Mouse (Mus musculus): ENCODE results near the gene Cdadc1. TPM values are rescaled to one million over a fixed set of nuclear protein-coding genes. Genes with fewer than 3 reads are reported as not detected.
"Not testable (repeated sequence)": the region's sequence is repeated elsewhere in the genome, so short reads cannot be mapped to it uniquely, and the experiment has no call there.

The Cdadc1 gene
- polyA plus RNA-seq, 1 experiment, result 8.7 TPM

DNA sequence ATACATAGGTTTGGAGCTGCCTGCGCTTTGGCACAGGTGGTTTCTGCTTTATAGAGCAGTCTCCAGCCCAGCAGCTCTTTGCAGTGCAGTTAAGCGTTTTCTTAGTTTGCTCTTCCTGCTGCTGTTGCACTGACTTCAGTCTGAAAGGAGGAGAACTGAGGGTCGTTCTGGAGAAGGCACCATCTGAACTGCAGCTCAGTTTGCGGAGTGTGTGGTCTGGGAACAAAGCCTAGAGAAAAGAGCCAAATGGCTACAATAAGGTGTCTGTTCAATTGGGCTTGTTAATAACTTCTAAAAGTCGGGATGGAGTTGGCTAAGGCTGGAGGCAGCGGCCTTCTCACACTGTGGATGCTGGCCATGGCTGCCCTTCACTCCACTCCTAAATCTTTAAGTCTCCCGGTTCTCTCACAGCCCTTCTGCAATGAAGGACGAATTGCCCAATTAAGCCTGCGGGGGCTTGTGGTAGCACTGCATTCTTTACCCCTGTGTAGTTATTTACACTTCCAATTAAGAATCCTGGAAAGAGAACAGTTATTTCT is 29.5 kb upstream of the Cdadc1 start:
- H3K4me3 ChIP-seq (ENCODE audit: control insufficient read depth, low read depth, low read length), result no peak overlapping the region
- H3K4me1 ChIP-seq (ENCODE audit: control insufficient read depth, insufficient read depth, low read length), result peaks cover 17% of the 10 kb centered on the region
- TF ChIP-seq POLR2A (IDR thresholded peaks at IDR 0.05; ENCODE audit: control insufficient read depth, low read depth, low read length) (no peak), CTCF (IDR thresholded peaks at IDR 0.05; ENCODE audit: control insufficient read depth, insufficient read depth, insufficient replicate concordance, low read depth, low read length) (no peak)
- H3K27me3 ChIP-seq (ENCODE audit: control insufficient read depth, insufficient read depth, low read length), result no peaks in the 10 kb centered on the region
- H3K36me3 ChIP-seq (ENCODE audit: control insufficient read depth, insufficient read depth, low read length), result no peaks in the 10 kb centered on the region
- no peak overlapping the region for H3K27ac ChIP-seq (ENCODE audit: control insufficient read depth, insufficient read depth, low read depth, low read length)

DNA sequence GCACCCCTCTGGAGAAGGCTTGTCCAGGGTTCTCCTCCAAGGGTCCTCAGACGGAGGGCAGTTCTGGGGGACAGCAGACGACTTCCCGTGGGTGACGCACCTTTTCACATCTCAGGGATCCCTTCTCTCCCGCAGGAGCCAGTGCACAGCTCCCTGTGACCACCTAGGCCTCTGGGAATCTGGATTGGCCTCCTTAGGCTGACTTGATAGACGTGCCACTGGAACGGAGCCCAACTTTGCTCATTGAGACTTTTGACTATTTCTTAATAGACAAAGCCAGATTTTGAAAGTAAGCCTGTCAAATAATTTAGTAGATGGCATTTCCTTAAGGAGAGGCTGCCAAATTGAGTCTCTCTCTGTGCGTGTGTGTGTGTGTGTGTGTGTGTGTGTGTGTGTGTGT is 29.0 kb upstream of the Cdadc1 start:
- Histone ChIP-seq H3K4me3 (ENCODE audit: control insufficient read depth, low read depth, low read length) (no peak overlapping the region), H3K27ac (ENCODE audit: control insufficient read depth, insufficient read depth, low read depth, low read length) (no peak overlapping the region), H3K36me3 (ENCODE audit: control insufficient read depth, insufficient read depth, low read length) (no peaks in the 10 kb centered on the region), H3K27me3 (ENCODE audit: control insufficient read depth, insufficient read depth, low read length) (no peaks in the 10 kb centered on the region), H3K4me1 (ENCODE audit: control insufficient read depth, insufficient read depth, low read length) (peaks cover 17% of the 10 kb centered on the region)
- TF ChIP-seq POLR2A (IDR thresholded peaks at IDR 0.05; ENCODE audit: control insufficient read depth, low read depth, low read length) (no peak), CTCF (IDR thresholded peaks at IDR 0.05; ENCODE audit: control insufficient read depth, insufficient read depth, insufficient replicate concordance, low read depth, low read length) (no peak)

DNA sequence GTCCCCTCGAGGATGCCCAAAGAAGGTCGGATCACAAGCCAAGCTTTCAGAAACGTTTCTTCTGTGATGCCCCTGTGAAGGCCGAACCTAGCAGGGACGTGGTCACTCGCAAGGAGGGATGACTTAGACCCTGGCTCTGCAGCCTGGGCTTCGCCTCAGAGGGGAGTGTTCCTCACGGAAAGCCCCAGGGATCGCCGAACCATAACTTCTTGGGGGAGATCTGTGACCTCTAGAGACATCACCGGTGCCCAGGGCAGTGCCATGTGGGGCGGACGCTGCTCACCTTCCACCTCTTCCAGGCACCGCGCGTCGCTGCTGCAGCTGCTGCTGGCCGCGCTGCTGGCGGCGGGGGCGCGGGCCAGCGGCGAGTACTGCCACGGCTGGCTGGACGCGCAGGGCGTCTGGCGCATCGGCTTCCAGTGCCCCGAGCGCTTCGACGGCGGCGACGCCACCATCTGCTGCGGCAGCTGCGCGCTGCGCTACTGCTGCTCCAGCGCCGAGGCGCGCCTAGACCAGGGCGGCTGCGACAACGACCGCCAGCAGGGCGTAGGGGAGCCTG is 28.1 kb upstream of the Cdadc1 start:
- H3K4me1 ChIP-seq (ENCODE audit: control insufficient read depth, insufficient read depth, low read length), result peaks cover 17% of the 10 kb centered on the region
- TF ChIP-seq POLR2A (IDR thresholded peaks at IDR 0.05; ENCODE audit: control insufficient read depth, low read depth, low read length), result no peak
- TF ChIP-seq CTCF (IDR thresholded peaks at IDR 0.05; ENCODE audit: control insufficient read depth, insufficient read depth, insufficient replicate concordance, low read depth, low read length), result no peak
- no peak overlapping the region for H3K27ac ChIP-seq (ENCODE audit: control insufficient read depth, insufficient read depth, low read depth, low read length)
- H3K4me3 ChIP-seq (ENCODE audit: control insufficient read depth, low read depth, low read length), result peak overlapping the region; percentile 63
- no peaks in the 10 kb centered on the region for H3K27me3 ChIP-seq (ENCODE audit: control insufficient read depth, insufficient read depth, low read length)
- H3K36me3 ChIP-seq (ENCODE audit: control insufficient read depth, insufficient read depth, low read length), result no peaks in the 10 kb centered on the region

DNA sequence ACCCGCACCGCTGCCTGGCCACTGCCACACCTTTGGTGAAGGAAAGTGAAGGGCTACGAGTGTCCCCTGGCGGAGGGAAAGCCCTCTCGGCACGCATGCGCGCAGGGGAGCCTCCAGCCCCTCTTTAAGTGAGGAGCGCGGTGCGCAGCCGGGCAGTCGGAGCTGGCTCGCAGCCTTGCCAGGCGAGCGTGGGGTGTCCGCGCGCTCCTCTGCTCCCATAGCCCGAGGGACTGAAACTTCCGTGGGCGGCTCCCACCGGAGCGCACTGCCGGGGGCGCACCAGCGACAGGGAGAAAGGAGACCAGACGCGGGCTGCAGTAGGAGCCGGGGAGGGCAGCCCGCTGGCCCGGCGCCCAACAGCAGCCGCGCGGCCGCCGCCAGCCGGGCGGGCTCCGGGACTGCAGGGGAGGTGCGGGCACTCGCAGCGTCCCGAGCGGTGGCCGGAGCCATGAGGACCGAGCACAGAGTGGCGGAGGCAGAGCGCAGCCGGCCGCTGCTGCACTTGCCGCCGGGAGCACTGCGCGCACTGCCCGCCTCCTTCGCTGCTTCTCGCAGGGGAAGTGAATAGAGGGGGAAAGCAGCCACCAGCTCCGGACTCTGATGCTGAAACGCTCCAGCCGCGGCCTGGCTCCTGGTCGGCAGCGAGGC is 27.5 kb upstream of the Cdadc1 start, which contains the start of gene Shisa2:
Shisa2 (plus strand) TSS at position 151 of the 648 bp plus-strand sequence.
- peaks cover 17% of the 10 kb centered on the region for H3K4me1 ChIP-seq (ENCODE audit: control insufficient read depth, insufficient read depth, low read length)
- H3K27me3 ChIP-seq (ENCODE audit: control insufficient read depth, insufficient read depth, low read length), result no peaks in the 10 kb centered on the region
- no peaks in the 10 kb centered on the region for H3K36me3 ChIP-seq (ENCODE audit: control insufficient read depth, insufficient read depth, low read length)
- H3K4me3 ChIP-seq (ENCODE audit: control insufficient read depth, low read depth, low read length), result peak within 1 kb of the TSS; percentile 63
- H3K27ac ChIP-seq (ENCODE audit: control insufficient read depth, insufficient read depth, low read depth, low read length), result no peak within 1 kb of the TSS
- 0 out of 2 replicates have a peak, but pooled peaks have one; percentile 12 for TF ChIP-seq CTCF (IDR thresholded peaks at IDR 0.05; ENCODE audit: control insufficient read depth, insufficient read depth, insufficient replicate concordance, low read depth, low read length)
- no peak for TF ChIP-seq POLR2A (IDR thresholded peaks at IDR 0.05; ENCODE audit: control insufficient read depth, low read depth, low read length)

DNA sequence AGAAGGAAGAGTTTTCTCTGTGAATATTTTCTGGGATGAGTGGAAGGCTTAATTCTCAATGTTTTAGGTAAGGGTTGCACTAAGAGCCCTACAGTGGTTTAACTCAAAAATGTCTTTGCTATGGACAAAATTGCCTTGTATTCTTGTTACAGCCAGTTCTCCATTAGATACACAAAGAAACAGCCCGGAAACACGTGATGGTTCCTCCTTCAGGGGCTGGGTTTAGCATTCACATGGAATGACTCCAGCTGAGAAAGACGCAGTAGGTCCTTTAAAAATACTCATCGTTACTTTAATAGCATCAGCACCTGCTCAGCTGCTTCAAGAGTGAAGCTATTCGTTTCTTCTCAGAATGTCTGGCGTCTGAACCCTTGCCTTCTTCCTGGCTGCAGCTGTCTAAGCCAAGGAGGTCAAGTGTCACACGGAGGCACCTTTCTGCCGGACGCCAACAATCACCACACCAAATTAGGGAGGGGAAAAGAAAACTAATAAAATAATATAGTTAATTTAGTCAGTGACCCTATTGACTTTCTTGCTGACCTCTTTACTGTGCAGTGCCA is 26.6 kb upstream of the Cdadc1 start:
- Histone ChIP-seq H3K4me1 (ENCODE audit: control insufficient read depth, insufficient read depth, low read length) (peaks cover 14% of the 10 kb centered on the region), H3K4me3 (ENCODE audit: control insufficient read depth, low read depth, low read length) (no peak overlapping the region), H3K27ac (ENCODE audit: control insufficient read depth, insufficient read depth, low read depth, low read length) (no peak overlapping the region), H3K36me3 (ENCODE audit: control insufficient read depth, insufficient read depth, low read length) (no peaks in the 10 kb centered on the region), H3K27me3 (ENCODE audit: control insufficient read depth, insufficient read depth, low read length) (no peaks in the 10 kb centered on the region)
- TF ChIP-seq CTCF (IDR thresholded peaks at IDR 0.05; ENCODE audit: control insufficient read depth, insufficient read depth, insufficient replicate concordance, low read depth, low read length) (no peak), POLR2A (IDR thresholded peaks at IDR 0.05; ENCODE audit: control insufficient read depth, low read depth, low read length) (no peak)

DNA sequence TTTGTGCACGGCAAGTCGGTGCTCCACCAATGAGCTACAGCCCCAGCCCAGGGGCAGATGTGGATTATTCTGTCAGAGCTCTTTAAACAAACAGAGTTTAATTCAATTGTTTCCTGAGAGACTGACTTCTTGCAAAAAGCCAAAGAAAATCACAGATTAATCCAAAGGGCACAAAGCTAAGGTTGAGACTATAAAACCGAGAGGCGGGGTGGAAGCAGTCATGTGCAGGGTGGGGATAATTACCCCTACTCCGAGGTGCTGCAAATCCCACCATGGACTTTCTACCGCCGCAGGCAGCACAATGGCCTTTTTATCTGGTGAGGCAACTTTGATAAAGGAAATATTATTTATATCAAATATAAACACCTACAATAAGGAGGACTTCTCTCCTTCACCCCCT is 19.0 kb upstream of the Cdadc1 start:
- no peak overlapping the region for H3K27ac ChIP-seq (ENCODE audit: control insufficient read depth, insufficient read depth, low read depth, low read length)
- no peaks in the 10 kb centered on the region for H3K27me3 ChIP-seq (ENCODE audit: control insufficient read depth, insufficient read depth, low read length)
- no peaks in the 10 kb centered on the region for H3K36me3 ChIP-seq (ENCODE audit: control insufficient read depth, insufficient read depth, low read length)
- no peak overlapping the region for H3K4me3 ChIP-seq (ENCODE audit: control insufficient read depth, low read depth, low read length)
- H3K4me1 ChIP-seq (ENCODE audit: control insufficient read depth, insufficient read depth, low read length), result peaks cover 2% of the 10 kb centered on the region; the same call in 1 of the 2 replicates
- no peak for TF ChIP-seq CTCF (IDR thresholded peaks at IDR 0.05; ENCODE audit: control insufficient read depth, insufficient read depth, insufficient replicate concordance, low read depth, low read length)
- no peak for TF ChIP-seq POLR2A (IDR thresholded peaks at IDR 0.05; ENCODE audit: control insufficient read depth, low read depth, low read length)

DNA sequence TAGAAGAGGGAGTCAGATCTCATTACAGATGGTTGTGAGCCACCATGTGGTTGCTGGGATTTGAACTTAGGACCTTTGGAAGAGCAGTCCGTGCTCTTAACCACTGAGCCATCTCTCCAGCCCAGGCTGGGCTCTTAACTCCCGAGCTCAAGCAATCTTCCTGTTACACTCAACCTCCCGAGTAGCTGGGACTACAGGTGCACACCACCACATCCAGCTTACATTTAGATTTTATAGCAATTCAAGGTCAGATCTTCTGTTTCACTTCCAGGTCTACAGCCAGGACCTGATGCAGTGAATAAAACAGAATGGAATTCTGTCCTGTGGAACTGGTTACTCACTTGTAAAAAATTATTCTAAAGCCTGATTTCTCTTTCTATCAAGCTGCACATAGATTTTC is 16.4 kb upstream of the Cdadc1 start:
- H3K27ac ChIP-seq (ENCODE audit: control insufficient read depth, insufficient read depth, low read depth, low read length); H3K36me3 ChIP-seq (ENCODE audit: control insufficient read depth, insufficient read depth, low read length); H3K4me1 ChIP-seq (ENCODE audit: control insufficient read depth, insufficient read depth, low read length); H3K4me3 ChIP-seq (ENCODE audit: control insufficient read depth, low read depth, low read length); H3K27me3 ChIP-seq (ENCODE audit: control insufficient read depth, insufficient read depth, low read length): not testable (repeated sequence)
